Mouse (Mus musculus) lung, postnatal 36 days (tissue): ENCODE data around the gene Mrpl46.
A peak's percentile ranks its signal among the peaks of the same experiment; 100 is the strongest.

ENCODE experiments used
- DNase-seq: peaks from one replicate; pipeline ENCODE4 v3.0.0; 2022; ENCODE audit warnings: mixed read lengths

Gene Mrpl46

GRCm38 (mm10) chr7:78782639-78783581, at the start of gene Mrpl46, which contains the start of gene Mrps11:
Gene Mrpl46 (minus strand): TSS chr7:78783531.
Gene Mrps11 (plus strand): TSS chr7:78783119.
- peak; percentile 89 for DNase-seq

- no peak for DNase-seq
Measured at GRCm38 (mm10) chr7:78827749-78828362, 44.5 kb upstream of the Mrpl46 start.

- peak; percentile 14 for DNase-seq
Measured at GRCm38 (mm10) chr7:78826682-78827385, 43.5 kb upstream of the Mrpl46 start.

- DNase-seq: no peak
Measured at GRCm38 (mm10) chr7:78818336-78818735, 35.0 kb upstream of the Mrpl46 start.

GRCm38 (mm10) chr7:78814766-78815165, 31.4 kb upstream of the Mrpl46 start:
- no peak for DNase-seq

- DNase-seq: no peak
Measured at GRCm38 (mm10) chr7:78813791-78814190, 30.5 kb upstream of the Mrpl46 start.

- no peak for DNase-seq
Measured at GRCm38 (mm10) chr7:78807192-78807591, 23.9 kb upstream of the Mrpl46 start.

GRCm38 (mm10) chr7:78803841-78804240, 20.5 kb upstream of the Mrpl46 start:
- peak; percentile 20 for DNase-seq

GRCm38 (mm10) chr7:78799730-78800496, 16.6 kb upstream of the Mrpl46 start:
- DNase-seq: no peak

- no peak for DNase-seq
Measured at GRCm38 (mm10) chr7:78797843-78798455, 14.6 kb upstream of the Mrpl46 start.

GRCm38 (mm10) chr7:78796624-78797023, 13.3 kb upstream of the Mrpl46 start:
- no peak for DNase-seq

- DNase-seq: no peak
Measured at GRCm38 (mm10) chr7:78794571-78795092, 11.3 kb upstream of the Mrpl46 start.

- no peak for DNase-seq
Measured at GRCm38 (mm10) chr7:78793895-78794570, 10.7 kb upstream of the Mrpl46 start.

- peak; percentile 65 for DNase-seq
Measured at GRCm38 (mm10) chr7:78791359-78792222, 8.3 kb upstream of the Mrpl46 start.

GRCm38 (mm10) chr7:78787793-78788380, 4.6 kb upstream of the Mrpl46 start:
- no peak for DNase-seq

- DNase-seq: no peak
Measured at GRCm38 (mm10) chr7:78785906-78786305, 2.6 kb upstream of the Mrpl46 start.

GRCm38 (mm10) chr7:78778741-78779140, 4.6 kb downstream of the Mrpl46 start:
- DNase-seq: peak; percentile 24

GRCm38 (mm10) chr7:78770936-78771335, 12.4 kb downstream of the Mrpl46 start:
- DNase-seq: no peak

GRCm38 (mm10) chr7:78769075-78769652, 14.2 kb downstream of the Mrpl46 start:
- DNase-seq: peak; percentile 20
